Mouse (Mus musculus) adrenal gland, adult 18-20 months (tissue): ENCODE data around the gene Gm10273. TPM values are rescaled to one million over a fixed set of nuclear protein-coding genes. Genes with fewer than 3 reads are reported as not detected.
"Not testable (repeated sequence)": the region's sequence is repeated elsewhere in the genome, so short reads cannot be mapped to it uniquely, and the experiment has no call there.

Source experiments
- DNase-seq, 2 experiments: peaks; one replicate each; pipeline ENCODE4 v3.0.0; 2021 to 2022; ENCODE audit warnings: low spot score in 2 of 2
- long read RNA-seq, 2 experiments: library from polyadenylated mRNA; stranded (forward); transcript quantifications; one replicate each; pipeline ENCODE4 v2.0.0; 2021
- total RNA-seq, 2 experiments: library from RNA; stranded (reverse); gene quantifications; 1 replicate in 1 of 2; 2 replicates in 1 of 2; pipeline ENCODE4 v1.2.3; 2021

Gm10273 gene
- total RNA-seq, result 10 to 100 TPM; 64.8 to 84.7 TPM
- long read RNA-seq, experiment 1, result 0 reads
- long read RNA-seq, experiment 2, partial matches to known transcripts, result 0 of 4 reads
- long read RNA-seq, experiment 2, other reads (novel, unspliced or antisense), result 0 of 4 reads

DNA sequence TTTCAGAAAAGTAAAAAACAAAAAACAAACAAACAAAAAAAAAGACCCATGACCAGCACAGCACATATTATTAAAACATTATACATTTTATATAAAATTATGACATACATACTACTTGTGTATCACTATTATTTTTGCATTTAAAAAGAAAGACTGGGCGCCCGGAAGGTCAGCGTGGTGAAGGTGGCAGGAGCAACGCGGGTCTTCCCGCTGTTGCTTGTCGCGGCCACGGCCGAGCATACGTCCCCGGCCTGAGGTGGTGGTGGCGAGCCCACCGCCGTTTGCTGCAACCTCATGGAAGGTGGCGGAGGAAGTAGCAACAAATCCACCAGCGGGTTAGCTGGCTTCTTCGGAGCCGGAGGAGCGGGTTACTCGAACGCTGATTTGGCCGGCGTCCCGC lies at the start of gene Gm10273:
TSS of gene Gm10273 (plus strand) at position 172 of the 400 bp plus-strand sequence.
- not testable (repeated sequence) for DNase-seq

DNA sequence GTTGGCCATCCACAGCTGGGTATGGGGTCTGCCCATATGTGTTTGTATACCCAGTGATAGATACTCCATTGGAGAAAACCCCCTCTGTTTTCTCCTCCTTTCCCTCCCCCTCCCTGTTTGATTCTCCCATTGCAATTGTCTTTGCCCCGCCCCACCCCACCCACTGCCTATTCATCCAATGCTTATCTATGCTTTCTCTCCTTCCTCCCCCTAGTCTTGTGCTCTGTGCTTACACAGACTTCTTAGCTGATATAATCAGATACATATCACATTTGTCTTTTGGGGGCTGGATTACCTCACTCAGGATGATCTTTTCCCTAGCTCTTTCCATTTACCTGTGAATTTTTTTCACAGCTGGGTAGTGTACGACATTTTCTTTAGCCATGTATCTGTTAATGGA lies 48.9 kb upstream of the Gm10273 start:
- DNase-seq, result no peak

DNA sequence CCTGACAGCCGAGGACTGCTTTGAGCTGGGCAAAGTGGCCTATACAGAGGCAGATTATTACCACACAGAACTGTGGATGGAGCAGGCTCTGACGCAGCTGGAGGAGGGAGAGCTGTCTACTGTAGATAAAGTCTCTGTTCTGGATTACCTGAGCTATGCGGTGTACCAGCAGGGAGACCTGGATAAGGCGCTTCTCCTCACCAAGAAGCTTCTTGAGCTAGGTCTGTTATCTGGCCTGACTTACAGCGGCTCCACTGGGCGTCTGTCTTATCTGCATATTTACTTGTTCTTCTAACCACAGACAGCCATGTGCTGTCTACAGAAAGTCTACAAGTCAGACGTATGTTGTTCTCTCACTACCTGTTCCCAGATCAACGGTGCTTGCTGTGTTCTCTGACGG lies 47.2 kb upstream of the Gm10273 start:
- DNase-seq, result no peak

DNA sequence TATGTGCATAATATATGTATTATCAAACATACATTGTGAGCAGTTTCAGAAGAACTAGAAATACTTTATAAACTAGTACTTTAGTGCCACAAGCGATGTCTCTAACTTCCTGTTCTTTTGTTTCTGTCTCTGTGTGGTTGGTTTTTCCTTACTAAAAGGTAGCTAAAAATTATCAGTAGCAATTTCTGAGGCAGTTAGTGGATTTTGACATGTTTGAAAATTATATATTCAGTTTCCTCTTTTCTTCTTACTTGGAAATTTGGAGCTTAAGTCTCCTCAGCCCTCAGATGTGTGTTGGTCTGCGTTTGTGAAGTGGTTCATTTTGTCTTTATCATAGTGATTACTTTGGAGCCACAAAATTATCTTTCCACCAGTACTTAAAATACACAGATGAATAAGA lies 45.9 kb upstream of the Gm10273 start:
- DNase-seq, result no peak

DNA sequence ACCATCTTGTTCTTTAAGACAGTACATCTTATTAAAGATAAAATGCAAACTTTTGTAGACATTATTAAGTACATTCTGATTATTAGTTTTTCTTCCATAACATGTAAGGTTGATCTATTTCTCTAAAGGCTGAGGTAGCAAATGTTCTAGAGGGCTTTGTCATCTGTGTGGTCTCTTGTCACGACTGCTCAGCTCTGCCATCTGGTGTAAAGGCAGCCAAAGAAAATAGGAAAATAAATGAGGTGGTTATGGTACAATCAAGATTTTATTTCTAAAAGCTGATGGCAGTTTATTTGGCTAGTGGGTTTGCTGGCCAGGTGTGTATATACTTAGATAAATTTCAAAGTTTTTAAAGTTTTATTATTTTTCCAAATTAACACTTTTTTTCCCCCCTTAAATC lies 42.4 kb upstream of the Gm10273 start:
- no peak for DNase-seq

DNA sequence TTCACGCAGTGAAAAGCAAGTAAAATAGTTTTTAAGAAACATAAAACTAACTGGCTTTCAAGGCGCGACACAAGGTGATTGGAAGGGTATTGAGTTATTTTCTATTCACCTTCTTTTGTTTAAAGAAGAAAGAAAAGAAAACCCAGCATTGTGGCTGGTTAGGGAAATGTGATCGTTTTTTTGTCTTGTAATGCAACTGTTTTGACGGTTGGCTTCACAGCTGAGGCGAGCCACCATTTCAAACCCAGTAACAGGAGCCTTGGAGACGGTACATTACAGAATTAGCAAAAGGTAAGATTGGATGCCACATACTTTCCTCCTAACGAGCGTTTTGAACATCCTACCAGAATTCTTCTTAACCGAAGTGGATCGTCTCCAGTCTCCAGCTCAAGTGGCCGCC lies 41.3 kb upstream of the Gm10273 start:
- no peak for DNase-seq

DNA sequence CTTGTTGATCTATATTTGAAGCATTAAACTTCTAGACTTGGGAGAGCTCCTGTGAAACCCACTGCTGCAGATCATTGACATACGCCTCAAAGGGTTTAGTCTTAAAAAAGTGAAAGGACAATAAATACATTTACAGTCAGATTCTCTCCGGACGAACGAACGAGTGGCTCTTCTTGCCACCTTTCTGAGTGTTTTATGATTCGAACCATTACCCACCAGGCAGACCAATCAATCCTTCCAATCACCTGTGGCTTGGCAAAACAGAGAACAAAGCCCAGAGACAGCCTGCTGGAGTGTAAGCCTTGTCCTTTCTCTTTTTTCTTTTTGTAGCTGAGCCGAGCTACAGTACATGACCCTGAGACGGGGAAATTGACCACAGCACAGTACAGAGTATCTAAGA lies 40.4 kb upstream of the Gm10273 start:
- no peak for DNase-seq

DNA sequence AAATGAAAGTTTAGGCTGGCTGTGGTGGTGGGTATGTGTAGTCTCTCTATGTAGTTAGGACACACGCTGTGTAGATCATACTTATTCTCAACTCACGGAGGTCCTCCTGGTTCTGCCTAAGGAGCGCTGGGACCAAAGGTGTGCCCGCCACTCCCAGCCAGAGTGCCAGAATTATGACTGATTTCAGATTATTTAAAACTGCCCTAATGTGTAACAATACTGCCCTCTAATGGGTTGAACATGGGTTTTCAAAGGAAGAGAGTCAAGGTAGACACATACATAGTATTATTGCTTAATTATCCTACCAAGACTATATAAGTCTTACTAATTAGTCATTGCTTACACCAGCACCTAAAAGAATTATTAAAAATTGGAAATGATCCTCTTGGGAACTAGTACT lies 36.7 kb upstream of the Gm10273 start:
- DNase-seq, result no peak

DNA sequence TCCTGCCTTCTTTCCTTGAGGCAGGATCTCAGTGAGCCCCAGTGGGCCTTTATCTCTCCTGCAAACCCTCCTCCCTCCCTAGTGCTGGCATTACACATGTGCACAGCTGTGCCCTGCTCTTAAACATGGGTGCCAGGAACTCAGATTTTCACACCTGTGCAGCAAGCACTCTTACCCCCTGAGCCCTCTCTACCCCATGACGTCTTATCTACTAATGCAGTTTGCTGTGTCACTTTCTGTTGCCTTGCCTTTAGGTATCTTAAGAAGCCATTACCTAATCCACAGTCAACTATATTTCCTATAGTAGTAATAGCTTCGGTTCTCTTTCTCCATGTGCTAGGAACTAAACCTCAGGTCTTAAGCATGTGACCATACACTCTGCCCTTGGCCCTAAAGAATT lies 32.2 kb upstream of the Gm10273 start:
- DNase-seq, result no peak

DNA sequence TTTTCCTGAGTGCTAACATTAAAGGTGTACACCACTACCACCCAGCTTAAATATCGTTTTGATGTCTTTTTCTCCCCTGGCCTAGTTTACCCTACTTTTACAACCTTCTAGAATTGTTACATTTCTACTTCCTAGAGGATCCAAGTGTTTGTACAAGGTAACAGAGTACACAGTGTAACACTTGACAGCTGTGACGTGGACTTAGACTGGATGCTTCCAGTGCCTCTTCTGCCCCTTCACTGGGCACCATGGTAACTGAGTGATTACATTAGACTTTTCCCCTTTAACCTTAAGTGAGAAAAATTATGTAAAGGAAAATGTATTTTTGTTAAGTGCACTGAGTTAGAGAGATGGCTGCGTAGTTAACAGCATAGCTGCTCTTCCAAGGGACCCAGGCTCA lies 30.9 kb upstream of the Gm10273 start:
- DNase-seq, result no peak

DNA sequence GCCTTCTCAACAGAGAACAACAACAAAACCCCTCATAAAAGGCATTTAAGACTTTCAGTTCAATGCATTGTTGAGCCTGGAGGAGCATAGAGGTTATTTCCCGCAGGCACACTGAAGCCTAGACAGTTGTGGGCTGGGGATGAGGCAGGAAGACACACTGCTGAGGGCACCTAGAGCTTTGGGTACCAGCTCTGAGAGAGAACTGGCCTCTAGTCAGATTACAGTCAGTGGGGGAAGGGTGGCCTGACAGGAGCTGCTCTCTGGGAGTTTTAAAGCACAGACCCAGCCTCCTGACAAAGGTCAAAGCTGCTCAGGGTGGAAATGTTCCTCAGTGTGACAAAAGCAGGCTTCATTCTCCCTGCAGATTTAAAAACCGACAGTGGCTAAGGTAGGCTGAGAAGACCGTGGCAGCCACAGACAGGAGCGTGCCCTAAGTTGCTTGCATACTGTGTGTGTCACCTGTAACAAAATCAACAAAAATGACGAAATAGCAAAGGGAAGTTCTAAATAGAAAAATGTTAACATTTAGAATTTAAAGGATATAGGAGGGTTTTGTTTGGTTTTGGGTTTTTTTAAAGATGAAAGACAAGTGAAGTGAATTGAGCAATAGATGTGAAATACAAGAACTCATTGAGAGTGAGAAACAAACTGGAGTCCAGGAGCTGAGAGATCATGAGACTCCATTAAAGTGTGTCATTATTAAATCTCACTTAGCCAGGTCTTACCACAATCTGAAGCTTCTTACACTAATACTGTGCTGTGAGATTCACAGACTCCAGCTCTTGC lies 29.4 kb upstream of the Gm10273 start:
- DNase-seq, result no peak

DNA sequence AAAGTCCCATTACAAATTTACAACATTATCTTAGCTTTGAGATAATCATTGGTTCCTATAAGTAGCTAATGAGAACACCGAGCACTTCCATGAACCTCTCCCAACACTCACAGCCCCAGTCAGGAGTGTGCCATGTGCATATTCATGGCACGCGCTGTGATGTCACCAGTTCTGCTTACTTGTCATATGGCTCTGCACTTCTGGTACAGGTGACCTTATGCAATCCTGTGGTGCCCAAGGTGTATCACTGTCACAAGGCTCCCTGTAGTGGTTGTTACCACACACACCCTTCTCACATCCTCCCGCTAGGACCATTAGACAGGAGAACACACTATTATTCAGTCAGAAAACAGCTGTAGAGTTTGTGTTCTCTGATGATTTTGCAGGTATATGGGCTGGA lies 28.7 kb upstream of the Gm10273 start:
- no peak for DNase-seq

DNA sequence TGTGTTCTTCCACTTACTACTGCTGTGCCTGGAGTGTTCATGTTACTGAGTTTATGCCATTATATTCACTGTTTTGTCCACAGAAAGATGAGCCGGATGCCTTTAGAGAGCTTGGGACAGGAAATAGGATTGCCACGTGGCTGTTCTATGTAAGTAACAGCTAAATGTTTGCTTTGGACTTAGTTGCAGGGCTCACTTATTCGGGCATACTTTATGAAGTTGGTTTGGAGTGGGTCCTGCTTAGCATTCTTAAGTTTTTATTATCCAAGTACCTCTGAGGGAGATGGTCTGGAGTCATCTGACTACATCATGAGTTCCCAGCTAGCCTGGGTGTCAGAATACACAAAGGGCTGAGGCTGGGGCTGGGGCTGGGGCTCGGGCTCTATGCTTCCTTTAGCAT lies 28.2 kb upstream of the Gm10273 start:
- DNase-seq, result no peak

DNA sequence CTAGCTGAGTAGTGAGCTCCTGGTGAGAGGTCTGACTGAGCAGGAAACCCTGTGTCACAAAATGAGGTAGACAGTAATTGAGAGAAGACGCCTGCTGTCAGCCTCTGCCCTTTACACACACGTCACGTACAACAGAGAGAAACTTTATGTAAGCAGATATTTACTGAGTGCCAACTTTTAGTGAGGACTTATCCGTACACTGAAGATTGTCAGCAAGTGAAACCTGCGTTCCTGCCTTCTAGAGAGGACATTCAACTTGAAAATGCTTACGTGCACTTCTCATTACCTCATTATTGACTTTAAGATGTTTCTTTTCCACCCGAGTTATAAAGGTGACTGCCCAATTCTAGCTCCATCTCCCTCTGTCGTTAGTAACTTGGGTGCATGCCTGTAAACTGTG lies 26.7 kb upstream of the Gm10273 start:
- DNase-seq, result no peak

DNA sequence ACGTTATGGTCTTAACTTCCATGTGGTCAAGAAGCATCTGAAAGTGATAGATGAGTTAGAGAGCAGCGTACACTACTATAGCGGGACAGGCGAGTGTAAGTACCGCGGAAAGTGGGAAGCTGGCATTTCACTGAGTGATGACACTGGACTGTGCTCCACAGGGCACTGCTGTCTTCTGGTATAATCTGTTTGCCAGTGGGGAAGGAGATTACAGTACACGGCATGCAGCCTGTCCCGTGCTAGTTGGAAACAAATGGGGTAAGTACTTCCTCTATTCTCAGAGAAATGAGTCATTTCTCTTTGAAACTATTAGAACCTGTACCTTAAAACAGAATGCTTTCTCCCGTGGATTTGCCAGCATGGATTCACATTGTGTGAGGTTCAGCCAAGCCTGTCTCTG lies 26.0 kb upstream of the Gm10273 start:
- no peak for DNase-seq

DNA sequence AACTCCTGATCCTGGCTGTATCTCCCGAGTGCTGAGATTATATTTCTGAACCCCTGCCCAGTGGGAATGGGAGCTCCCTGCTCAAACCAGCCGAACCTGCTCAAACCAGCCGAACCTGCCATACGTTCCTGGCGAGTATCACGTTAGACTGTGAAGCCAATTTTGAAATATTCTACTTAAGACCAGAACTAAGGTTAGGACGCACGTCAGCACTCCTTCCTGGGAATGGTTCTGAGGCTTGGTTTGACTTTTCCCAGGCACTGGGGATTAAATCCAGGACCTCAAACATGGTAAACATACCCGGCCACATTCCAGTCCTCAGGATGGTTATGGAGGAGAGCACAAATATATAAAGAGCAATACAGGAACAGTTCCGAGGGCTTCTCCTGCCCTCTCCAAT lies 17.5 kb upstream of the Gm10273 start:
- DNase-seq, result no peak

DNA sequence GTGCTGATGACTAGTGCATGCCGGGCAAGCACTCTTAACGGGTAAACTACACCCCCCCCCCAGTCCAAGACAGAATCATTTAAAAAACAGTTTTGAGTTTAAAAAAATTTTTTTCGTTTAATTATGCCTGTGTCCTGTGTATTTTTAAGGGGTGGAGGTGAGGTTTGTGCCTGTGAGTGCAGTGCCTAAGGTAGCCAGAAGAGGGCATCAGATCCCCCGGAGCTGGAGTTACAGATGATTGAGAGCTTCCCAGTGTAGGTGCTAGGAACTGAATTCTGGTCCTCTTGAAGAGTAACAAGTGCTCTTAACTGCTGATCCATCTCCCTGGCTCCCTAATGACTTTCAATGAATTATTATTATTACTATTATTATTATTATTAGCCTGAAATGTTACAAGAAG lies 16.7 kb upstream of the Gm10273 start:
- no peak for DNase-seq

DNA sequence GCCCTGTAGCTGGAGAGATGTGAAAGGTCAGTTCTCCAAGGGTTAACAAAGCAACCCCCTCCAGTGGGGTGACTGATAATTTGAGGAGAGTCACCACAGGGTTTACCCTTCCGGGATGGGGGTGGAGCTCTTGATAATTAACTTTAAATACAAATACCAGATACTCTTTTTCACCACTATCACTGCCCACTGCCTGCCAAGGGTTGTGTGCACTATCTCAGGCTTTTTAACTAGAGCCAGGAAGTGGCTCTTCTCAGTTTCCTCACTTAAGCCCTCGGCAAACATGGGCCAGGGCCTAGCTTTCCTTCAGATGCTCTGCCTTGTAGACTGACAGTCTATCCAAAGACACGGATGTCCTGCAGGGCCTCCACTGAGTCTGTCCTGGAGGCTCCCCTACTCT lies 15.5 kb upstream of the Gm10273 start:
- DNase-seq, result no peak

DNA sequence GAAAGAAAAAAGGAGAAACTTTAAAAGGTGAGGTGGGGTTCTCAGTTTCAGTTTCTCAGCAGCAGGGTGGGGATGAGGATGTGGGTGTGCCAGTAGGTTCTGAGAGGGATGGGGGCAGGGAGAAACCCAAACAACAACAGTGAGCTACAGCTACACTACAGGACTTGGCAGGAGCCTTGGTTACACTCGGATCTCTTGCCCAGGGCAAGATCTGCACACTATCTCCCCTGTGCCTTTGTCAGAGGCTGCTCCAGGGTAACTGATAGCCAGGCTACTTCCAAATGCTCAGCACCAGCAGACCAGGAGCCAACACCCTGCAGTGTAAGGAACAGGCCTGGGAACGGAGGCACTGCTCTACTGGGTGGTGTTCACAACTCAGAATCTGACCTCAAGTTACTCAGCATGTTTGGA lies 15.0 kb upstream of the Gm10273 start:
- DNase-seq, result no peak

DNA sequence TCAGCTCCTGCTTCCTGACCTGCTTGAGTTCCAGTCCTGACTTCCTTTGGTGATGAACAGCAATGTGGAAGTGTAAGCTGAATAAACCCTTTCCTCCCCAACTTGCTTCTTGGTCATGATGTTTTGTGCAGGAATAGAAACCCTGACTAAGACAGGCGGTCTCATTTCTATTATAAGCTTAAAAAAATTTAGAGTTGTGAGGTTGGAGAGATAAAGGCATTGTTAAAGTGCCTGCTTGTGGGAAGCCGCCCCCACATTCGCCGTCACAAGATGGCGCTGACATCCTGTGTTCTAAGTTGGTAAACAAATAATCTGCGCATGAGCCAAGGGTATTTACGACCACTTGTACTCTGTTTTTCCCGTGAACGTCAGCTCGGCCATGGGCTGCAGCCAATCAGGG lies 13.9 kb upstream of the Gm10273 start:
- DNase-seq, result not testable (repeated sequence)

DNA sequence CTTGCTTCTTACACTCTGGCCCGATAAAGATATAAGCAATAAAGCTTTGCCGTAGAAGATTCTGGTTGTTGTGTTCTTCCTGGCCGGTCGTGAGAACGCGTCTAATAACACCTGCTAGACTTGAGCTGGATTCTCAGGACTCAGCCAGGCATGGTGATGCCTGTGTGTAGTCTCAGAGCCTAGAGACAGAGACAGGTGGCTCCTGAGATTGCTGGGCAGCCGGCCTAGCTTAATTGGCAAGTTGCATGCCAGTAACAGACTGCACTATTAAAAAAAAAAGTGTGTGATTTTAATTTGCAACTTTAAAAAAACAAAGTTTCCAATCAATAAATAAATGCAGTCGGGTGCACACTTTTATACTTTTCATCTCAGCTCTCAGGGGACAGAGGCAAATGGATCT lies 8.5 kb upstream of the Gm10273 start:
- DNase-seq, result no peak

DNA sequence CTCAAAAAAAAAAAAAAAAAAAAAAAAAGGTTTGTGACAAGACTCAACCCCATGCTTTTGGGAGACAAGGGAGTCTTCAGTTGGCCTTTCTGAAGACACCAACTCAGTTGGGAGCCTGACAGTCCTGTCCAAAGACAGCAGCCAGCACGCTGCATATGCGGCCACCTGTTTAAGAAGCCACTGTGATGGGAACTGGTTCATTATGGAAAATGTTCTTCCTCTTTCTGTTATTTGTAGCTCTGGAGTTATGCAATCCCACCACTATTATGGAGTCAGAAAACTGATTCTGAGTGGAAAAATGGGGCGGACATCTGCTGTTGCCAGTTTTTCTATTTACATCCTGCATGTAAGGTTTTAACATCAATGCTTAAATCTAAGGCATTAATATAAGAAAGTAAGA lies 5.8 kb upstream of the Gm10273 start:
- no peak for DNase-seq

DNA sequence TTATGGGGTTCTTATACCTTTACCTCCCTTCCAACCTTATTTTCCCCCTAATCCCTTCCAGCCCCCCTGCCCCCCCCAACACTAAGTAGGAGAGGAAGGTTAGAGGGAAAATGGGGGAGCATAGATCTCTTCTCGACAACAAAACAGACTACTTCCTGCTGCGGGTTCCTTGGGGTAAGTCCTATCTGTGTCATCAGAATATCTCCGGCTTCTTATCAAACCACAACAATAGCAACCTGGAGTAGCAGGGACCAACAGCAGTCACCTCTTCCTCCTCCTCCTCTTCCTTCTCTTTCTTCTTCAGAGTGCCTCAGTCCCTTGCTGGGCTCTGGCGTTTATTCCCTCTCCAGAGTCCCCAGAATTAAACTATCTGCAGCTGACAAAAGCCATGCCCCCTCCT lies 3.5 kb upstream of the Gm10273 start:
- DNase-seq, result no peak
